Mouse (Mus musculus): ENCODE data around the gene Lekr1.

DNA sequence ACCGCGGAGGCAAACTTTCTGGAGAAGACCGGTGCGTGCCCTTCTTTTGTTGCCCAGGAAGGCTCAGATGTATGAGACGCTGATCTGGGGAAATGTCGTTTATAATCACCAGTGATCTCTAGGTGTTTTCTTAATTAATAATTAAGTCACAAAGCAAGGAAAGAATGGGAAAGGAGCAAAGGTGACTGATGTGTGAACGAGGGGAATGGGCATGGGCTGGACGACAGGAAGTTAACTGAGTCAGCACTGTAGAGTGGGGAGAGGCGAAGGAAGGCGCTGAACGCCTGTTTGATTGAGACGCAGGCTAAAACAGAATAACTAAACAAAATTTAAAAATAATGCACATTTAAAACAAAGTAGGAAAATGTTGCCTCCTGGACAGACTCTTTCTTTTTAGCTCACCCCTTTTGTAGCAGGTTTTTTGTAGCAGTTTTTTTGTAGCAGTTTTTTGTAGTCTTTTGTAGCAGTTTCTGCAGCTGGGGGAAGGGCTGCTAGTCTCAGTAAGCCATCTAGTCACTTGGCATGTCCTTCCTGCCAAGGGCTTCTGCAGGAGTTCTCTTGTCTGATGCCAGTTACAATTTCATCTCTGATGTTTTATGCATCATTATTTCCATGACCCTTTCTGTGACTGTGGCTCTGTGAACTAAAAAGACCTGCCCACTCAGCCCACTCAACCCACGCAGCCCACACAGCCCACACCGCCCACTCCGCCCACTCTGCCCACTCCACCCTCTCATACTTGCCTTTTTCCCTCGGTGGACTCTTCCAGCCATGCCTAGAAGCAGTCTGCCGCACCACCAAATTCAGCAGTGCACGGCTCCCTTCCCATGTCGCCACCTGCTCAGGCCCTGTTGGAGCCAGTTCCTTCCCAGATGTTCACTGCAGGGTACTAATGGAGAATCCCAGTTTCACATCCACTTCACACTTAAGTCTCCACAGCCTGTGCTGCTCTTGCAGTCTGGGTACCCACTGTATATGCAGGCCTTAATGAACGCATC, 98.8 kb downstream of the Lekr1 start:
- TF ChIP-seq CTCF (IDR thresholded peaks at IDR 0.05; ENCODE audit: borderline replicate concordance, extremely low read depth, insufficient read depth, insufficient read length): no peak
- TF ChIP-seq POLR2A (IDR thresholded peaks at IDR 0.05; ENCODE audit: borderline replicate concordance, extremely low read depth, insufficient read depth, insufficient read length, poor library complexity, severe bottlenecking): no peak
